Mouse (Mus musculus) kidney, postnatal 25 days (tissue): ENCODE data around the gene Otulinl.
A peak's percentile ranks its signal among the peaks of the same experiment; 100 is the strongest.

Source experiments
- DNase-seq, 2 experiments: peaks; one replicate each; pipeline ENCODE4 v3.0.0; 2021; ENCODE audit warnings: mixed read lengths in 2 of 2

The Otulinl gene

DNA sequence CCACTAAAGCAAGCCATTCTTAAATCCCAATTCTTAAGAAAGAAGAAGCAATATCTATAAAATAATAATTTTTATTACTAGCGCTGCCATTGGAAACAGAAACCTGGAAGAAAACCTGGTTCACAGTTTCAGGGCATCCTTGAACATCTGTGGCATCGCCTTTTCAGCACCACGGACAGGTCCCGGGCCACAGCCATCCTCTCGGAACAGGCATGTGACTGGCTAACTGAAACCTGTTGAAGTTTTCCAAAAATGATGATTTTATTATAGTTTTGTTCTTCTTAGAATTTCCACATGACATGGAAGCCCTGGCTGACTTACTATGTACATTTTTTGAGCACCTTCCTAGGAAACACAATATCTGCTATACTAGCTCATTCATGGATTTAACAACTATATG, 26.4 kb downstream of the Otulinl start:
- DNase-seq = peak; percentile 56 to 63

DNA sequence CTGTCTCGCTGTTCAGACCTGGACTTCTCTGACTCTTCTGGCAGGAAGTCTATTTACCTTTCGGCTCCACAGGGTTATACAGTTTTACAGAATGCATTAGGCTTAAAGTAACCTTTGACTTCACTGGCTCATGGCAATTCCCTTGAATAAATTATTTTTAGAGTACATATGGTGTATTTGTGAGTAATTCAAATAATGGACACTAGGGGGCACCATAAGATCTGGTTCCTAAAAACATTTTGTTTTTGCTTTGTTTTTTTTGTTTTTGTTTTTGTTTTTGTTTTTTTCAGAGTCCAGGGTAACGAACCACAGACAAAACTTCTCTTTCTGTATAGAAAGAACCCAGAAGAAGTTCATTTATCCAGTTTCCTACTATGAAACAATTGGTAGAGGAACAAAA, 33.7 kb downstream of the Otulinl start:
- DNase-seq = no peak

GRCm38 (mm10) chr15:27646665-27647064, 34.7 kb downstream of the Otulinl start:
- no peak for DNase-seq

DNA sequence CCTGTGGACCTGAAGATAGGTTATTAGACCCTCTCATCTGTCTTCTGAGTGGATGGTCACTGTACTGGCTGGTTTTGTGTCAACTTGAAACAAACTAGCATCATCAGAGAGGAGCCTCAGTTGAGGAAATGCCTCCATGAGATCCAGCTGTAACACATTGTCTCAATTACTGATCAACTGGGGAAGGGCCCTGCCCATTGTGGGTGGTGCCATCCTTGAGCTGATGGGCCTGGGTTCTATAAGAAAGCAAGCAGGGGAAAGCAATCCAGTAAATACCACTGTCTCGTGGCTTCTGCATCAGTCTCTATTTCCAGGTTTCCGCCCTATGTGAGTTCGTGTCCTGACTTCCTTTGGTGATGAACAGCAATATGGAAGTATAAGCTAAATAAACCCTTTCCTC, 36.1 kb downstream of the Otulinl start:
- no peak for DNase-seq

DNA sequence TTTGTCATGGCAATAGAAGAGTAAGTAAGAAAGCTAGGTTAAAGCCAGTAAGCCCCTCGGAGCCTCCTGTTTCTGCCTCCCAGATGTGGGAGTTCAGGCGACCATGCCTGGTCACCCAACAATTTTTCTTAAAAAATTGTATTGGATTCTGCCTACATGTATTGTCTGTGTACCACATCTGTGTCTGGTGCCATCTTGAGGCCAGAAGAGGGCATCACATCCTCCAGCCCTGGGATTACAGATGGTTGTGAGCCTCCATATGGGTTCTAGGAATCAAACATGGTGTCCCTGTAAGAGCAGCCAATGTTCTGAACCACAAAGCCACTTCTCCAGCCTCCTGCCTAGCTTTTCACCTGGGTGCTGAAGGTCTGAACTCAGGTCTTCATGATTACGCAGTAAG, 38.5 kb downstream of the Otulinl start:
- peak; percentile 59 to 67 for DNase-seq

GRCm38 (mm10) chr15:27641171-27641570, 40.2 kb downstream of the Otulinl start:
- DNase-seq = no peak

DNA sequence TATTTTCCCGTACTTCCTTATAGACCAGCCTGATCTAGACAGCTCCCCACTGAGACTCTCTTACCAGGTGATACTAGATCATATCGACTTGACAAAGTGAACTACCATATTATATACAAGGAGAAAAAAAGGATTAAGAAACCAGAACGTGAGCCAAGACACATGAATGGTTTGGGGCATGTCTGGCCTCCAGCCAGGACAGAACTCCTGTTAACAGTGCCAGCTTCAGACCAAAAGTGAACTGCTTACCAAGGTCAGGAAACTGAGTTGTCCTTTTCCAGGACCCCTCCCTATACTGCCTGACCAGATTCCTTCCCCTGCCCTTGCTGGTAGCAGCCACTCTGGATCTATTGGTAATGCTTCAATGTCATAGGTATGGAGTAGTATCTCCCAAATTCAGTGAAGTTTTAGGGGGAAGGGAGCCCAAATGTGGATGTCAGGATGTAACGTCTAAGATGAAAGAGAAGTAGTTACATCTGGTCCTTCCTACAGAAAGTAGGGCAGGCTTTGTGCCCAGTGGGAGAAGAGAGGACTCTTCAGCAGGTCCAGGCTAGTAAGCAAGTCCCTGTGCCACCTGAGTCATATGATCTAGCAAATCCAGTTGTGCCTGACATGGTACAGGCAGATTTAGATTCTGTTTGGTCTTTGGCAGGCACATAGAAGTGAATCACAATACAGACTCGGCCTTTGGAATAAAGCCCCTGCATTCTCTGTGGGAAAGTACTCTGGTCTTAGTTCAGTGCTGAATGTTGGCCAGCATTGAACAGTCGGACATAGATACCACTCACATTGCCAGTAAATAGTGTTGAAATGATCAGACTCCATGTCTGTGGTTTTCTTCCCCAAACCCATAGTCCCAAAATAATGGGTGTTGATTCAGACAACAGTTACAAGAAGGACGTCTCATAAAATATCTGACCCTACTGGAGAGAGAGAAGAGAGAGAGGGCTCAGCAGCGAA, 47.2 kb downstream of the Otulinl start:
- DNase-seq = peak; percentile 49 to 63

- DNase-seq = peak; percentile 98 to 99
Measured at GRCm38 (mm10) chr15:27630601-27631383, 50.6 kb downstream of the Otulinl start, which contains the start of gene Otulin. Otulin (minus strand) TSS chr15:27630693.

GRCm38 (mm10) chr15:27629800-27630600, 51.4 kb downstream of the Otulinl start:
- peak; percentile 22 to 48 for DNase-seq

- no peak for DNase-seq
Measured at GRCm38 (mm10) chr15:27629046-27629445, 52.3 kb downstream of the Otulinl start.

DNA sequence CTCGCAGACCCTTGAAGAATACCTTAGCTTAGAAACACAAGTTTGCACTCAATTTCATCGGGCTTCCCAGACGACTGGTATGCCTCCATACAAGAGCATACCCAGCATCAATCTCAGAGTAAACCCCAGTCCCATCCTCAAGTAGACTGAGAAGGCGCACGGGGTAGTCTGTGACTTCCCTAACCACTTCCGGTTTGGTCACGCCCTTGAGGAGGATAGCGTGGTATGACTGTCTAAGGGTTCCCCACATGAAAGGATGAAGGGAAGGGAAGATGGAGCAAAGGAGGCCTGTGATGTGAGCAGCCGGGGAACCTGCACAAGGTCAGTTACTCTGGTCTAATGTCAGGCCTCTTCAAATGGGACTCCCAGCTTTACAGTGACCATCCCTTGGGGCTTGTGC, 53.6 kb downstream of the Otulinl start:
- DNase-seq = no peak

GRCm38 (mm10) chr15:27626314-27626713, 55.1 kb downstream of the Otulinl start:
- DNase-seq = no peak

- peak in 1 of 2 experiments; percentile 12 for DNase-seq
Measured at GRCm38 (mm10) chr15:27625890-27626255, 55.5 kb downstream of the Otulinl start.

GRCm38 (mm10) chr15:27625014-27625889, 56.1 kb downstream of the Otulinl start:
- DNase-seq = no peak

DNA sequence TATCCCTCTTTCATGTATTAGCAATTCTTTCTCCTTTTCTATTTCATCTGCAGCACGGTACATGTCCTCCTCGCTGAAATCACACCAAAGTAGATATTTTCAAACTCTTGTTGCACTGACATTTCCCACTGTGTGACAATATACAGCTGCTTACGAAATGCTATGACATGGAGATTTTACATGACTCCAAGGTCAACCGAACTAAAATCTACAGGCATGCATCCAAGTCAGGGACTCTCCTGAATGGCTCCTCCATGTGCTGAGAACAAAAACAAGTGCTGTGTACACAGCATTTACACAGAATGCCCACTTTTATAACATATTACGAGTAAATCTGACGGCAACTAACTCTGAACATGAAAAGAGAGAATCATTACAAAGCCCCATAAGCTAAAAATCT, 58.1 kb downstream of the Otulinl start:
- DNase-seq = no peak

GRCm38 (mm10) chr15:27620475-27621185, 60.7 kb downstream of the Otulinl start:
- DNase-seq = peak in 1 of 2 experiments; percentile 20

GRCm38 (mm10) chr15:27619683-27620082, 61.7 kb downstream of the Otulinl start:
- peak; percentile 63 to 84 for DNase-seq

- DNase-seq = no peak
Measured at GRCm38 (mm10) chr15:27618778-27619533, 62.4 kb downstream of the Otulinl start.

GRCm38 (mm10) chr15:27617227-27617626, 64.2 kb downstream of the Otulinl start:
- DNase-seq = no peak

DNA sequence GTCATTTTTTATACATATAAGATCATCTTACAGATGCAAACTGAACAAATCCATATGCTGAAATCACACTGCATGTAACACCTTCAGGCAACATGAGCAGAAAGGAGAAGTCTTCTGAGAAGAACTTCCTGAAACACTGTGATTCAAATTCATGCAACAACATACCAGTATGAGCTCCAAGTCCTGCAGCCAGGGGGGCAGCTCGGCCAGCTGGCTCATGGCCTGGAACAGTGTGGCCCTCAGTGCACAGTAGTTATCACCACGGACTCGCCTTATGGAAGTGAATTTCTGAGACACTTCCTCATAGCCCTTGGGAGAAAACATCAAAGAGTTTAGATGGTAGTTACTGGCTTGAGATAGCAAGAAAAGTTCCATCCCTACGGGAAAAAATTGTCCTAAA, 65.2 kb downstream of the Otulinl start:
- DNase-seq = no peak
